Mouse (Mus musculus) embryonic facial prominence, embryonic 14.5 days (tissue): ENCODE data around the gene Slc39a11. TPM values are rescaled to one million over a fixed set of nuclear protein-coding genes. Genes with fewer than 3 reads are reported as not detected.

Source experiments
- ATAC-seq: fragments of 200-750 bp; cut with Nextera tagmentation; 2 replicates; pipeline ENCODE4 v1.8.0; 2017; ENCODE audit warnings: low read depth, moderate number of reproducible peaks, moderate TSS enrichment
- DNase-seq: peaks from one replicate; pipeline ENCODE4 v3.0.0-alpha.2; 2015; ENCODE audit warnings: low spot score
- H3K27ac ChIP-seq: fragments of 300-500 bp; sonication (generic); replicated peaks from 2 replicates; pipeline ENCODE4 v1.5.1; 2014; ENCODE audit warnings: low read depth, mild to moderate bottlenecking, low read length, moderate library complexity
- H3K27me3 ChIP-seq: fragments of 300-500 bp; sonication (generic); replicated peaks from 2 replicates; pipeline ENCODE4 v1.6.1; 2014; ENCODE audit warnings: low read length; ENCODE audit not compliant: control insufficient read depth, insufficient read depth
- H3K36me3 ChIP-seq: fragments of 300-500 bp; sonication (generic); 2 replicates; pipeline ENCODE4 v1.6.1; 2014; ENCODE audit warnings: low read length, mixed read lengths; ENCODE audit not compliant: control insufficient read depth, insufficient read depth
- H3K4me1 ChIP-seq: fragments of 300-500 bp; sonication (generic); 2 replicates; pipeline ENCODE4 v1.6.1; 2014; ENCODE audit warnings: antibody characterized with exemption, low read length; ENCODE audit not compliant: control insufficient read depth, insufficient read depth
- H3K4me2 ChIP-seq: fragments of 300-500 bp; sonication (generic); 2 replicates; pipeline ENCODE4 v1.6.1; 2014; ENCODE audit warnings: low read depth, mild to moderate bottlenecking, low read length, moderate library complexity, mixed read lengths
- H3K4me3 ChIP-seq: fragments of 300-500 bp; sonication (generic); 2 replicates; pipeline ENCODE4 v1.5.1; 2014; ENCODE audit warnings: low read depth, mild to moderate bottlenecking, low read length
- H3K9ac ChIP-seq: fragments of 300-500 bp; sonication (generic); 2 replicates; pipeline ENCODE4 v1.6.1; 2014; ENCODE audit warnings: low read depth, mild to moderate bottlenecking, low read length, moderate library complexity, mixed read lengths
- H3K9me3 ChIP-seq: fragments of 300-500 bp; sonication (generic); 2 replicates; pipeline ENCODE4 v1.6.1; 2016; ENCODE audit warnings: low read length; ENCODE audit not compliant: control insufficient read depth
- WGBS: fragments of 180-500 bp; shearing (Covaris S2); extraction: QIAGEN DNeasy Blood & Tissue Kit; methylation state at CpG from one replicate; pipeline ENCODE4 v1.1.7; 2014; 5-methylcytosine and 5-hydroxymethylcytosine counted together
- polyA plus RNA-seq: library from polyadenylated mRNA; unstranded; fragments of >200 nt; fragmentation: Nextera tagmentation; extraction: Ambion mirVana; gene quantifications from 2 replicates; pipeline ENCODE4 v1.2.1, GENCODE M21; 2014

Gene Slc39a11
- polyA plus RNA-seq, 1 experiment from 2014 or later = 23.6 TPM

DNA sequence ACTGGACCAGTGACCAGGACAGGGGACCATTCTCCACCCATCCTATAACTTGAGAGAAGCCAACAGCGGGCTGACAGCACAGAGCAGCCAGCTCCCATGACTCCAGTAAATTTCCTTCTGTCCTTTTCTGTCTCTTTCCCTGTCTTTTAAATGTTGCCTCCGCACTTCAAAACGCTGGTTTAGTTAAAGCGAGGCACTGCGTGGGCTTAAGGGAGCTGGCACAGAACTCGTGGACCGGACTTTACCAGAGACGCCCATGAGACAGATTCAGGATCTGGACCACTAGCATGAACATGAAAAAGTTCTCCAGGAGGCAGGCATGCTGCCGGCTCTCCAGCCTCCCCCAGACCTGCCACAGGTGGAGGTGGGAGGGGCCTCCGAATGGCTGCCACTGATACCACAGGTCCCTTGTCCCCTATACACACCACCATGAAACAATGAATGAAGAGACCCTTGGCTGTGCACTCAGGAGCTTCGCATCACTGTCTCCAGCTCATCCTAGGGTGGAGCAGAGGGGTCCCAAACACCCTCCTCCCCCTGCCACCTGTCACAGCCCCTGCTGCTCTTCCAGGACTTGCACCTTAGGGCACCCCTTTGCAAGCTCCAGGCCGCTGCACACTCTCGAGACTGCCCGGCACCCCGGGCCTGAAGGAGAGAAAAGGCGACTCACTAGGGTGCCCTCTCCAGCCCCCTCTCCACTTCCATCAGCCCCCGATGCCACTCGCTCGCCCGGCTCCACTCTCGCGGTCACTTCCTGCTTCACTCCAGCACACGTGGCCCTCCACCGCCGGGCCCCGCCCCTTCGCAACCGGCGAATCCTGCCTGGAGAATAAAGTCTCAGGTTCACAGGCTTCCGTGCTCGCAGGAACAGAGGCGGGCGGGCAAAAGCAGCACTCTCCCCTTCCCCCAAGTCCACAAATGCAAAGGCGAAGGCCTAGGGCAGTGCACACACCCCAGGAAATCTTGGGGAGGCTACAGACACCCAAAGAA, 84.6 kb downstream of the Slc39a11 start:
- Histone ChIP-seq H3K27ac (no peak overlapping the region), H3K4me1 (peaks cover 7% of the 10 kb centered on the region), H3K36me3 (no peaks in the 10 kb centered on the region), H3K4me2 (peak overlapping the region; percentile 85), H3K9me3 (no peaks in the 10 kb centered on the region), H3K27me3 (no peaks in the 10 kb centered on the region), H3K9ac (peak overlapping the region; percentile 58), H3K4me3 (peak overlapping the region; percentile 47)
- DNase-seq (peak; percentile 93), ATAC-seq (peak; percentile 92)
- 9% methylated on average over 34 of the region's 34 CpGs for WGBS

- H3K9ac ChIP-seq = no peak overlapping the region
- H3K27ac ChIP-seq = no peak overlapping the region
- WGBS = 93% methylated on average over 8 of the region's 8 CpGs
- H3K4me3 ChIP-seq = no peak overlapping the region
- peaks cover 10% of the 10 kb centered on the region for H3K4me1 ChIP-seq
- H3K27me3 ChIP-seq = no peaks in the 10 kb centered on the region
- H3K9me3 ChIP-seq = no peaks in the 10 kb centered on the region
- H3K4me2 ChIP-seq = no peak overlapping the region
- no peaks in the 10 kb centered on the region for H3K36me3 ChIP-seq
- ATAC-seq (no peak), DNase-seq (no peak)
Measured at GRCm38 (mm10) chr11:113562326-113562725, 87.6 kb downstream of the Slc39a11 start.

DNA sequence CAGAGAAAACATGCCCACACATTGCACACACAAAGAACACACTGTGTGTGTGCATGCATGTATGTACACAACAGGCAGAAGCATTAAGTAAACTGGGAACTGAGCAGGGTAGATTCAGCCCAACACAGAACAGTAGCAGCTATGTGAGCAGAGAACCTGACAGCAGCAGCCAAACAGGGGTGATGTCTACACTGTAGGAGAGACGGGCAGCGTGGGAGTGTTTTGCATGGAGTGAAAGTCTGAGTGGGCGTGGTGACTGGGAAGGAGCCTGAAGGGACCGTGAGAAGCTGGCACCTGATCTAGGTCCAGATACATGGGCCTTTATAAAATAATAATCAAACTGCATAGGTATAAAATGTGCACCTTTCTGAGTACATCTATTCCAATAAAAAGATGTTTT, 89.7 kb downstream of the Slc39a11 start:
- no peak overlapping the region for H3K9ac ChIP-seq
- H3K4me3 ChIP-seq = no peak overlapping the region
- H3K36me3 ChIP-seq = no peaks in the 10 kb centered on the region
- H3K27ac ChIP-seq = no peak overlapping the region
- 67% methylated on average over 4 of the region's 4 CpGs for WGBS
- no peaks in the 10 kb centered on the region for H3K9me3 ChIP-seq
- ATAC-seq (no peak), DNase-seq (no peak)
- H3K4me2 ChIP-seq = no peak overlapping the region
- H3K27me3 ChIP-seq = no peaks in the 10 kb centered on the region
- peaks cover 8% of the 10 kb centered on the region for H3K4me1 ChIP-seq

DNA sequence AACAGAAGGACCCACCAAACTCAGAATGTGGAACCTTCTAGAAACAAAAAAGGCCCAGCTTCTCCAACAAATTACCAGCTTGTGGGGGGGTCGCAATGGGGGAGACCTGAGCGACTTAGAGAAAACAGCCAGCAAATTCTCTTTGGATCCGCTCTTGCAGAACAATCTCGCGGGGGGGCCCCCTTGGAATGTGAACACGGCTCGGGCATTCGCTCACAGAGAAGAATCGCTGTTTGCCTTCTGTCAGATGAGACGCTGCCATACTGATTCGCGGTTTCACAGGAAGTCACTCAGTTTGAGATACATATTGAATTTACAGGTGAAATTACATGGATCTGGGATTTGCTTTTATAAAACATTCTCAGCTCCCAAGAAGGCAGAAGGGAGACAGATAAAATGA, 91.4 kb downstream of the Slc39a11 start:
- ATAC-seq = no peak
- H3K4me3 ChIP-seq = no peak overlapping the region
- H3K9ac ChIP-seq = no peak overlapping the region
- H3K27ac ChIP-seq = no peak overlapping the region
- H3K9me3 ChIP-seq = no peaks in the 10 kb centered on the region
- H3K4me1 ChIP-seq = 0 out of 2 replicates have a peak, but pooled peaks cover 4% of the 10 kb centered on the region
- H3K27me3 ChIP-seq = no peaks in the 10 kb centered on the region
- DNase-seq = no peak
- 49% methylated on average over 12 of the region's 12 CpGs for WGBS
- H3K4me2 ChIP-seq = no peak overlapping the region
- no peaks in the 10 kb centered on the region for H3K36me3 ChIP-seq

GRCm38 (mm10) chr11:113556142-113556541, 93.7 kb downstream of the Slc39a11 start:
- Histone ChIP-seq H3K36me3 (no peaks in the 10 kb centered on the region), H3K9me3 (no peaks in the 10 kb centered on the region), H3K27ac (no peak overlapping the region), H3K27me3 (no peaks in the 10 kb centered on the region), H3K4me2 (no peak overlapping the region), H3K9ac (no peak overlapping the region), H3K4me1 (0 out of 2 replicates have a peak, but pooled peaks cover 4% of the 10 kb centered on the region), H3K4me3 (no peak overlapping the region)
- DNase-seq (peak; percentile 59), ATAC-seq (peak; percentile 34; the same call in 1 of the 2 replicates)
- 85% methylated on average over 12 of the region's 12 CpGs for WGBS

- ATAC-seq = no peak
- 71% methylated on average over 7 of the region's 7 CpGs for WGBS
Measured at GRCm38 (mm10) chr11:113554701-113555360, 95.0 kb downstream of the Slc39a11 start.

DNA sequence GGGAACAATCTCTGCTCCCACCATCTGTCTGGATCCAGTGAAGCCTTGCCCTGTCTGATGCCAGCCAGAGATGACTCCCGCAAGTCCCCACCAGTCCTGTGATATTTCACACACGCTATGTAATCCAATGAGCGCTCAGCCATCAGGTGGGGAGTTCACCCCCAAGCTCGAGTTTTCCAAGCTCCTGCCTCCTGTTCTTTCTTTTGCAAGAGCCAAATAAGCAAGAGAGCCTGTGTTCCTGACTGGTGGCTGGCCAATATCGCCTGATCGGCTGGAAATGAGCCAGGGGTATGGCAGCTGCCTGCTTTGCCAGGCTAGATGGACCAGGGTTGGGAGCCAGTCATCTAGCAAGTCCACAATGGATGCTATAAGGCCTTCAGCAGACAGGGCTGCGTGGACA, 95.7 kb downstream of the Slc39a11 start:
- Histone ChIP-seq H3K27me3 (no peaks in the 10 kb centered on the region), H3K9ac (no peak overlapping the region), H3K9me3 (no peaks in the 10 kb centered on the region), H3K36me3 (no peaks in the 10 kb centered on the region), H3K27ac (no peak overlapping the region), H3K4me1 (no peaks in the 10 kb centered on the region), H3K4me2 (no peak overlapping the region), H3K4me3 (no peak overlapping the region)
- ATAC-seq (no peak), DNase-seq (no peak)
- WGBS = 78% methylated on average over 7 of the region's 7 CpGs

More at GRCm38 (mm10) chr11:113554701-113555360, 95.0 kb downstream of the Slc39a11 start:
- no peaks in the 10 kb centered on the region for H3K27me3 ChIP-seq
- no peak overlapping the region for H3K27ac ChIP-seq
- no peaks in the 10 kb centered on the region for H3K36me3 ChIP-seq
- no peak for DNase-seq
- no peaks in the 10 kb centered on the region for H3K9me3 ChIP-seq
- no peak overlapping the region for H3K4me3 ChIP-seq
- H3K4me1 ChIP-seq = 0 out of 2 replicates have a peak, but pooled peaks cover 4% of the 10 kb centered on the region
- no peak overlapping the region for H3K9ac ChIP-seq
- no peak overlapping the region for H3K4me2 ChIP-seq

- WGBS = 78% methylated on average over 13 of the region's 13 CpGs
- DNase-seq (no peak), ATAC-seq (no peak)
- Histone ChIP-seq H3K4me3 (no peak overlapping the region), H3K4me2 (no peak overlapping the region), H3K27me3 (no peaks in the 10 kb centered on the region), H3K27ac (no peak overlapping the region), H3K9ac (no peak overlapping the region), H3K9me3 (no peaks in the 10 kb centered on the region), H3K4me1 (no peaks in the 10 kb centered on the region), H3K36me3 (no peaks in the 10 kb centered on the region)
Measured at GRCm38 (mm10) chr11:113553605-113554004, 96.3 kb downstream of the Slc39a11 start.
